Mouse (Mus musculus) liver, adult 2 months (tissue): ENCODE results near the gene Cd52. TPM values are rescaled to one million over a fixed set of nuclear protein-coding genes. Genes with fewer than 3 reads are reported as not detected.

Experiments
- DNase-seq: peaks from one replicate; pipeline ENCODE4 v3.0.0-alpha.2; 2011; ENCODE audit warnings: low read depth, low spot score; ENCODE audit errors: extremely low read depth
- H3K27ac ChIP-seq: fragments of 200-500 bp; replicated peaks from 2 replicates; pipeline ENCODE4 v1.5.1; 2012; ENCODE audit warnings: low read depth, mild to moderate bottlenecking, control low read depth, inconsistent platforms, low read length; ENCODE audit not compliant: insufficient read depth
- H3K27me3 ChIP-seq: fragments of 200-500 bp; 2 replicates; pipeline ENCODE4 v1.6.1; 2012; ENCODE audit warnings: mild to moderate bottlenecking, moderate library complexity, low read length, inconsistent platforms; ENCODE audit not compliant: control insufficient read depth, insufficient read depth
- H3K36me3 ChIP-seq: fragments of 200-500 bp; 2 replicates; pipeline ENCODE4 v1.6.1; 2012; ENCODE audit warnings: low read length, inconsistent platforms; ENCODE audit not compliant: control insufficient read depth, insufficient read depth
- H3K4me1 ChIP-seq: fragments of 200-500 bp; 2 replicates; pipeline ENCODE4 v1.6.1; 2011; ENCODE audit warnings: low read length; ENCODE audit not compliant: control insufficient read depth, insufficient read depth
- H3K4me3 ChIP-seq: fragments of 200-500 bp; 2 replicates; pipeline ENCODE4 v1.5.1; 2011; ENCODE audit warnings: low read depth, mild to moderate bottlenecking, control low read depth, low read length, moderate library complexity; ENCODE audit not compliant: insufficient read depth
- H3K79me2 ChIP-seq: fragments of 200-500 bp; 2 replicates; pipeline ENCODE4 v1.6.1; 2012; ENCODE audit warnings: inconsistent platforms, mild to moderate bottlenecking, low read length, moderate library complexity; ENCODE audit not compliant: control insufficient read depth, insufficient read depth
- H3K9ac ChIP-seq: fragments of 200-500 bp; 2 replicates; pipeline ENCODE4 v1.6.1; 2012; ENCODE audit warnings: low read depth, mild to moderate bottlenecking, control low read depth, inconsistent platforms, low read length
- CTCF ChIP-seq: fragments of 200-500 bp; IDR thresholded peaks from 2 replicates; pipeline ENCODE4 v1.5.1; 2011; ENCODE audit warnings: low read depth, low read length, control low read depth
- POLR2A ChIP-seq: fragments of 200-500 bp; IDR thresholded peaks from 2 replicates; pipeline ENCODE4 v1.6.1; 2011; ENCODE audit warnings: low read length, control low read depth; ENCODE audit not compliant: insufficient read depth; ENCODE audit errors: extremely low read depth
- WGBS: fragments of 180-500 bp; shearing (Covaris S2); methylation state at CpG from one replicate; pipeline ENCODE4 v1.1.7; 2018; 5-methylcytosine and 5-hydroxymethylcytosine counted together
- polyA plus RNA-seq: library from polyadenylated mRNA; depleted of rRNA; stranded (reverse); fragments of >200 nt; gene quantifications from 2 replicates; pipeline ENCODE4 v1.2.3, GENCODE M21; 2012
- total RNA-seq: library from RNA; depleted of rRNA; stranded (reverse); fragments of >200 nt; gene quantifications from 2 replicates; pipeline ENCODE4 v1.2.3, GENCODE M21; 2014

Cd52 gene
- total and polyA plus RNA-seq, 2 experiments, result 10.4 to 20.0 TPM

- DNase-seq, result no peak
- no peaks in the 10 kb centered on the region for H3K79me2 ChIP-seq
- H3K36me3 ChIP-seq, result no peaks in the 10 kb centered on the region
- no peak overlapping the region for H3K27ac ChIP-seq
- no peak overlapping the region for H3K9ac ChIP-seq
- H3K27me3 ChIP-seq, result no peaks in the 10 kb centered on the region
- H3K4me3 ChIP-seq, result no peak overlapping the region
- WGBS, result 67% methylated on average over 3 of the region's 3 CpGs
- H3K4me1 ChIP-seq, result no peaks in the 10 kb centered on the region
- TF ChIP-seq POLR2A (no peak), CTCF (no peak)
Observed at GRCm38 (mm10) chr4:134110653-134111052, 15.8 kb upstream of the Cd52 start.

- TF ChIP-seq POLR2A (no peak), CTCF (no peak)
- no peaks in the 10 kb centered on the region for H3K27me3 ChIP-seq
- H3K4me1 ChIP-seq, result no peaks in the 10 kb centered on the region
- no peak overlapping the region for H3K27ac ChIP-seq
- H3K4me3 ChIP-seq, result no peak overlapping the region
- no peaks in the 10 kb centered on the region for H3K36me3 ChIP-seq
- no peaks in the 10 kb centered on the region for H3K79me2 ChIP-seq
- no peak for DNase-seq
- 74% methylated on average over 5 of the region's 5 CpGs for WGBS
- H3K9ac ChIP-seq, result no peak overlapping the region
Observed at GRCm38 (mm10) chr4:134108196-134108595, 13.3 kb upstream of the Cd52 start.

DNA sequence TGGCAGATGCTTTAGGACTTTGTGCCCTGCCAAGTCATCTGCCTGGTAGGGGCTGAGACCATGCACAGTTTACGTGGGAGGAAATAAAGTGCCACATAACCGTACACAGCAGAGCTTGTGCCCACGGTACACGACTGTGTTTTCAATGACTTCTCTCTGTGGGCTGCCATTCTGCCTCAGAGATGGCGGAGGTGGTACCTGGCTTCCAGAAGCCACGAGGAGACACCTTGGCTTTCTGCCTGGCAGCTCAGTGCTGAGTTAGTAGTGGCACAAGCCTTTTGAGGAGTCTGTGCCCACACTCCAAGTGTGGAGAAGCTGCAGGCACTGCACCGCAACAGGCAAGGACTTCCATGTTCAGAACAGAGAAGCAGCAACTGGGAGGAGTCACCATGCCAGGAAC is 12.8 kb upstream of the Cd52 start:
- Histone ChIP-seq H3K4me1 (no peaks in the 10 kb centered on the region), H3K9ac (no peak overlapping the region), H3K36me3 (no peaks in the 10 kb centered on the region), H3K79me2 (no peaks in the 10 kb centered on the region), H3K27me3 (no peaks in the 10 kb centered on the region), H3K4me3 (no peak overlapping the region), H3K27ac (no peak overlapping the region)
- TF ChIP-seq CTCF (no peak), POLR2A (no peak)
- DNase-seq, result no peak
- 89% methylated on average over 7 of the region's 7 CpGs for WGBS

DNA sequence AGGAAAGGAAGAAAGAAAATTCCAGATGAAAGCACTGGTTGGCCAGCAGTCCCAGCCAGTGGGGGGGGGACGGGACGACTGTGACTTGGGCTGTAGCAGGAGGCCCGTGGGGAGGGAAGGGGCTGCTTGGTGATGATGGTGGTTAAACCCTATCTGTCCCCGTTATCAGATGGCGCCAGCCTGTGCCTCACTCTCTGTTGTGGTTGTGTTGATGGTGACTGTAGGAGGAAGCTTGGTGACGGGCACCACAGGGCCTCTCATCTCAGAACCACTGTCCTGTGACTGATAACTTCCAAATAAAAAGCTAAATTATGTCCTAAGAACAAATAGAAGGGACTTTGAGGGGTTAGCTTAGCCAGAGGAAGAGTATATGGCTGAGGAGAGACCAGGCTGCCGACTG is 11.2 kb upstream of the Cd52 start:
- Histone ChIP-seq H3K27me3 (no peaks in the 10 kb centered on the region), H3K9ac (no peak overlapping the region), H3K4me3 (no peak overlapping the region), H3K36me3 (no peaks in the 10 kb centered on the region), H3K4me1 (no peaks in the 10 kb centered on the region), H3K79me2 (no peaks in the 10 kb centered on the region), H3K27ac (no peak overlapping the region)
- TF ChIP-seq CTCF (no peak), POLR2A (no peak)
- WGBS, result 73% methylated on average over 7 of the region's 7 CpGs
- DNase-seq, result no peak

DNA sequence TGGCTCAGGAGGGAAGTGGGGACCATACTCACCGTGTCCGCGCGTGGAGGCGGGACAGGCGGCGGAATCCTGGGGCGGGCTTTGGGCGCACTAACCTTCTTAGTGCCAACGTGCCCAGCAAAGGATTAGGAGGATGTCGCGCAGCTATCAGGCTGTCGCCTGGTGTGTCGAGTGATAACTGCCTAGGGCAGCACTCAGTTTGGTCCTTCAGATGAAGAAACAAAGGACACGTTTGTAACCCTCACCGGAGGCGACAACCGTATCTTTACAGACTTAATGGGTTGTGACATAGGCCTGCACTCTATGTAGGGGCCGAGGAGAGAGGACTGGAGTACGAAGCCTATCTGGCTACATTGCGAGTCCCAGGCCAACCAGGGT is 7.8 kb upstream of the Cd52 start:
- TF ChIP-seq CTCF, result no peak

GRCm38 (mm10) chr4:134101979-134102741 is 7.3 kb upstream of the Cd52 start, which contains the start of gene Ubxn11:
Ubxn11 (plus strand) TSS chr4:134102570.
- no peak within 1 kb of the TSS for H3K27ac ChIP-seq
- no peaks in the 10 kb centered on the region for H3K36me3 ChIP-seq
- H3K4me1 ChIP-seq, result no peaks in the 10 kb centered on the region
- 19% methylated on average over 34 of the region's 34 CpGs for WGBS
- no peaks in the 10 kb centered on the region for H3K79me2 ChIP-seq
- no peaks in the 10 kb centered on the region for H3K27me3 ChIP-seq
- DNase-seq, result peak; percentile 84
- peak within 1 kb of the TSS; percentile 91 for H3K4me3 ChIP-seq
- no peak for TF ChIP-seq POLR2A
- peak within 1 kb of the TSS; percentile 81 for H3K9ac ChIP-seq

More for the DNA sequence above, 7.8 kb upstream of the Cd52 start:
- H3K79me2 ChIP-seq, result no peaks in the 10 kb centered on the region
- no peaks in the 10 kb centered on the region for H3K4me1 ChIP-seq
- H3K36me3 ChIP-seq, result no peaks in the 10 kb centered on the region
- H3K27me3 ChIP-seq, result no peaks in the 10 kb centered on the region
- H3K4me3 ChIP-seq, result peak overlapping the region; percentile 91
- 13% methylated on average over 21 of the region's 21 CpGs for WGBS
- no peak overlapping the region for H3K27ac ChIP-seq
- DNase-seq, result no peak
- H3K9ac ChIP-seq, result peak overlapping the region; percentile 81
